Mouse (Mus musculus) bone marrow macrophage, adult 2 months (primary cell): ENCODE data around the gene Adcy5.

Experiments
- CTCF ChIP-seq: IDR thresholded peaks from 2 replicates; pipeline ENCODE4 v1.5.1; 2012; ENCODE audit warnings: low read depth, mild to moderate bottlenecking, low read length, moderate library complexity
- POLR2A ChIP-seq: IDR thresholded peaks from 2 replicates; pipeline ENCODE4 v1.6.1; 2012; ENCODE audit warnings: mild to moderate bottlenecking, low read depth, low read length, borderline replicate concordance

DNA sequence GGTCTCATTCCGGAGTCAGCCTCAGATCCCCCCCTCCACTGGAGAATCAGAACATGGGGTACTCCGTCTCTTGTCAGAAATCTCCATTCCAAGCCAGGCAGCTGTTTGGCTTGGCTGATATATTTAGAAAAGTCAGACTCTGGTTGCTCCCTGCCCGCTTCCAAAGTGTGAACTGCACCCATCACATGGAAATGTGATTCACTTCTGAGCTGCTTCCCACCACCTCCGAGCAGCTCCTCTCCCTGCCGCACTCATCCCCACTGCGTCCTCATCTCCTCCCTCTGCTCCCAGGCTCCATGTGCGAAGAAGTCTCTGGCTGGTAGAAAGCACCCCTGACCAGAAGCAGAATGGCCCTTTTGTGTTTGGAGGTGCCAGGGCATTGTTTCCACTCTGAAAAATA lies 37.2 kb upstream of the Adcy5 start:
- TF ChIP-seq POLR2A, result no peak
- TF ChIP-seq CTCF, result no peak
